Mouse (Mus musculus) embryonic facial prominence, embryonic 14.5 days (tissue): ENCODE measurements around the gene Acot7. TPM values are rescaled to one million over a fixed set of nuclear protein-coding genes. Genes with fewer than 3 reads are reported as not detected.

Experiments used
- polyA plus RNA-seq: library from polyadenylated mRNA; unstranded; fragments of >200 nt; fragmentation: Nextera tagmentation; extraction: Ambion mirVana; gene quantifications from 2 replicates; pipeline ENCODE4 v1.2.1, GENCODE M21; 2014

Acot7 gene
- polyA plus RNA-seq, 1 experiment from 2014 or later = 71.8 TPM

Other genes starting within 250 kb of the Acot7 start
- gene Dnajc11, start 244.4 kb upstream of the Acot7 start, polyA plus RNA-seq = 47.5 and 53.1 TPM in 2 replicates
- 31.7 and 32.7 TPM in 2 replicates for gene Thap3, start 189.1 kb upstream of the Acot7 start, polyA plus RNA-seq
- 30.1 and 32.6 TPM in 2 replicates for gene Phf13, start 181.9 kb upstream of the Acot7 start, polyA plus RNA-seq
- gene Klhl21, start 169.3 kb upstream of the Acot7 start, polyA plus RNA-seq = 10.9 and 11.2 TPM in 2 replicates
- 19.0 and 19.9 TPM in 2 replicates for gene Zbtb48, start 150.5 kb upstream of the Acot7 start, polyA plus RNA-seq
- 1.2 and 1.5 TPM in 2 replicates for gene Tas1r1, start 139.6 kb upstream of the Acot7 start, polyA plus RNA-seq
- gene Nol9, start 138.8 kb upstream of the Acot7 start, polyA plus RNA-seq = 25.1 and 26.5 TPM in 2 replicates
- gene Plekhg5, start 105.6 kb upstream of the Acot7 start, polyA plus RNA-seq = 12.0 and 13.4 TPM in 2 replicates
- 0.65 and 1.4 TPM in 2 replicates for gene Tnfrsf25, start 62.2 kb upstream of the Acot7 start, polyA plus RNA-seq
- 4.2 and 4.4 TPM in 2 replicates for gene Espn, start 25.8 kb upstream of the Acot7 start, polyA plus RNA-seq
- gene Hes2, start 19.3 kb upstream of the Acot7 start, polyA plus RNA-seq = 0.25 and 0.43 TPM in 2 replicates
- gene Gpr153, start 96.1 kb downstream of the Acot7 start, polyA plus RNA-seq = 36.7 and 40.7 TPM in 2 replicates
- not detected in 2 replicates for gene Hes3, start 113.5 kb downstream of the Acot7 start, polyA plus RNA-seq
- 25.1 and 26.9 TPM in 2 replicates for gene Icmt, start 119.1 kb downstream of the Acot7 start, polyA plus RNA-seq
- 0.56 and 0.84 TPM in 2 replicates for gene Rnf207, start 140.9 kb downstream of the Acot7 start, polyA plus RNA-seq
- gene Rpl22, start 147.6 kb downstream of the Acot7 start, polyA plus RNA-seq = 395 and 470 TPM in 2 replicates
- gene Chd5, start 160.5 kb downstream of the Acot7 start, polyA plus RNA-seq = 1.4 and 2.0 TPM in 2 replicates